Mouse (Mus musculus): ENCODE results near the gene Dip2c. TPM values are rescaled to one million over a fixed set of nuclear protein-coding genes. Genes with fewer than 3 reads are reported as not detected.

Dip2c gene
- total and polyA plus RNA-seq, 3 experiments = not detected

GRCm38 (mm10) chr13:9297266-9297665, 20.9 kb downstream of the Dip2c start (continued):
- TF ChIP-seq ZNF384 (IDR thresholded peaks at IDR 0.05; ENCODE audit: low read depth, low read length) = no peak

DNA sequence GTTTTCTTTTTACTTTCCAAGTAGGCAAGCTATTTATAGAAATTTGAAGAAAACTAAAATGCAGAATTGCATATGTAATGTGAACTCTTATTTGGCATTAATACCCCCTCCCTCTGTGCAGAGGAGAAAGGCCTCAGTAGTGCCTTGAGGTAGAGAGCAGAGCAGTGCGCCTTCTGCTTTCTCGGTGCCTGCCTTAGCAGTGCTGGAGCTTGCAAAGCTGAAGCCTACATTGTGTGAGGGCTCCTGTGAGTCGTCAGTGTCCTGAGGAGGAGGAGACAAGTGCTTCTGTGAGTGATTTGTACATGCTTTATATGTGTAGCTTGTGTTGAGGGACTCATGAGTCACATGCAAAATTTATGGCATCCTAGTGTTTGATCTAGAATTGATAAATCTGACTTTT, 21.4 kb downstream of the Dip2c start:
- Histone ChIP-seq H3K4me3 (ENCODE audit: control insufficient read depth in 1 of 2, insufficient read depth in 1 of 2, low read depth in 2 of 2, low read length in 2 of 2) (no peak overlapping the region), H3K79me2 (ENCODE audit: control insufficient read depth, insufficient read depth, low read length, poor library complexity) (no peaks in the 10 kb centered on the region)
- DNase-seq (ENCODE audit: low read depth, low spot score) = no peak

GRCm38 (mm10) chr13:9299657-9300056, 23.3 kb downstream of the Dip2c start:
- no peaks in the 10 kb centered on the region; a peak in 1 of 4 replicates for H3K27me3 ChIP-seq (ENCODE audit: control insufficient read depth in 1 of 2, insufficient read depth in 2 of 2, low read length in 2 of 2)
- no peak for DNase-seq (ENCODE audit: low read depth, low spot score)
- no peaks in the 10 kb centered on the region for H3K4me1 ChIP-seq (ENCODE audit: control insufficient read depth in 1 of 2, insufficient read depth in 2 of 2, low read length in 2 of 2)
- H3K27ac ChIP-seq (ENCODE audit: control insufficient read depth, low read depth, low read length) = no peak overlapping the region
- H3K9ac ChIP-seq (ENCODE audit: control insufficient read depth, low read depth, low read length, poor library complexity, severe bottlenecking) = no peak overlapping the region
- TF ChIP-seq USF1 (IDR thresholded peaks at IDR 0.05; ENCODE audit: low read depth, low read length) (no peak), MYC (IDR thresholded peaks at IDR 0.05; ENCODE audit: low read depth, low read length) (no peak), UBTF (IDR thresholded peaks at IDR 0.05; ENCODE audit: borderline replicate concordance, insufficient read depth, low read depth, low read length) (no peak), MAFK (IDR thresholded peaks at IDR 0.05; ENCODE audit: borderline replicate concordance, low read depth, low read length) (no peak), NELFE (IDR thresholded peaks at IDR 0.05; ENCODE audit: low read depth, low read length) (no peak), SMC3 (IDR thresholded peaks at IDR 0.05; ENCODE audit: low read depth, low read length) (no peak), KAT2A (conservative IDR thresholded peaks at IDR 0.05; ENCODE audit: low read depth, low read length) (no peak), EP300 (IDR thresholded peaks at IDR 0.05; ENCODE audit: low read depth in 1 of 2, low read length in 2 of 2) (no peak)
- no peaks in the 10 kb centered on the region for H3K9me3 ChIP-seq (replicated peaks; ENCODE audit: insufficient read depth, low read length)
- H3K36me3 ChIP-seq (ENCODE audit: control insufficient read depth in 1 of 2, insufficient read depth in 2 of 2, low read length in 2 of 2) = no peaks in the 10 kb centered on the region
- no peaks in the 10 kb centered on the region for H3K79me2 ChIP-seq (ENCODE audit: control insufficient read depth, insufficient read depth, low read length, poor library complexity)
- no peak overlapping the region for H3K4me3 ChIP-seq (ENCODE audit: control insufficient read depth in 1 of 2, insufficient read depth in 1 of 2, low read depth in 2 of 2, low read length in 2 of 2)

More for the DNA sequence above, 21.4 kb downstream of the Dip2c start:
- Histone ChIP-seq H3K9ac (ENCODE audit: control insufficient read depth, low read depth, low read length, poor library complexity, severe bottlenecking) (no peak overlapping the region), H3K27ac (ENCODE audit: control insufficient read depth, low read depth, low read length) (no peak overlapping the region), H3K4me1 (ENCODE audit: control insufficient read depth in 1 of 2, insufficient read depth in 2 of 2, low read length in 2 of 2) (no peaks in the 10 kb centered on the region), H3K27me3 (ENCODE audit: control insufficient read depth in 1 of 2, insufficient read depth in 2 of 2, low read length in 2 of 2) (no peaks in the 10 kb centered on the region; a peak in 1 of 4 replicates), H3K9me3 (replicated peaks; ENCODE audit: insufficient read depth, low read length) (no peaks in the 10 kb centered on the region), H3K36me3 (ENCODE audit: control insufficient read depth in 1 of 2, insufficient read depth in 2 of 2, low read length in 2 of 2) (no peaks in the 10 kb centered on the region)
- TF ChIP-seq E2F4 (IDR thresholded peaks at IDR 0.05; ENCODE audit: borderline replicate concordance, low read depth, low read length) (no peak), ZMIZ1 (IDR thresholded peaks at IDR 0.05; ENCODE audit: low read depth, low read length) (no peak), MXI1 (IDR thresholded peaks at IDR 0.05; ENCODE audit: low read depth, low read length) (no peak), ELF1 (IDR thresholded peaks at IDR 0.05; ENCODE audit: low read depth, low read length) (no peak), MAX (IDR thresholded peaks at IDR 0.05; ENCODE audit: low read length) (no peak), TAL1 (IDR thresholded peaks at IDR 0.05; ENCODE audit: low read length) (no peak)
